Mouse (Mus musculus) kidney, adult 2 months (tissue): ENCODE data around the gene Atp13a1. TPM values are rescaled to one million over a fixed set of nuclear protein-coding genes. Genes with fewer than 3 reads are reported as not detected.
A peak's percentile ranks its signal among the peaks of the same experiment; 100 is the strongest.

ENCODE experiments used
- DNase-seq: peaks from one replicate; pipeline ENCODE4 v3.0.0; 2021
- H3K27ac ChIP-seq: fragments of 200-500 bp; 2 replicates; pipeline ENCODE4 v1.5.1; 2012; ENCODE audit warnings: low read depth, low read length, control low read depth, inconsistent platforms; ENCODE audit not compliant: insufficient read depth
- H3K27me3 ChIP-seq: fragments of 200-500 bp; replicated peaks from 2 replicates; pipeline ENCODE4 v1.6.1; 2012; ENCODE audit warnings: mild to moderate bottlenecking, moderate library complexity, low read length, inconsistent platforms; ENCODE audit not compliant: control insufficient read depth, insufficient read depth
- H3K36me3 ChIP-seq: fragments of 200-500 bp; 2 replicates; pipeline ENCODE4 v1.6.1; 2012; ENCODE audit warnings: mild to moderate bottlenecking, moderate library complexity, low read length, inconsistent platforms; ENCODE audit not compliant: control insufficient read depth, insufficient read depth
- H3K4me1 ChIP-seq: fragments of 200-500 bp; 2 replicates; pipeline ENCODE4 v1.6.1; 2011; ENCODE audit warnings: low read length; ENCODE audit not compliant: control insufficient read depth, insufficient read depth
- H3K4me3 ChIP-seq: fragments of 200-500 bp; 2 replicates; pipeline ENCODE4 v1.5.1; 2011; ENCODE audit warnings: mild to moderate bottlenecking, low read depth, low read length, control low read depth; ENCODE audit not compliant: insufficient read depth
- CTCF ChIP-seq: fragments of 200-500 bp; conservative IDR thresholded peaks from 2 replicates; pipeline ENCODE4 v1.5.1; 2011; ENCODE audit warnings: low read depth, mild to moderate bottlenecking, control low read depth, low read length, moderate library complexity, mixed read lengths; ENCODE audit not compliant: insufficient read depth, insufficient read length
- POLR2A ChIP-seq: fragments of 200-500 bp; IDR thresholded peaks from one replicate; pipeline ENCODE4 v1.6.1; 2011; ENCODE audit warnings: low read depth, low read length, control low read depth
- WGBS: fragments of 180-500 bp; shearing (Covaris S2); methylation state at CpG from one replicate; pipeline ENCODE4 v1.1.7; 2018; 5-methylcytosine and 5-hydroxymethylcytosine counted together
- polyA plus RNA-seq: library from polyadenylated mRNA; depleted of rRNA; stranded (reverse); fragments of >200 nt; gene quantifications from 2 replicates; pipeline ENCODE4 v1.2.3, GENCODE M21; 2012

Gene Atp13a1
- polyA plus RNA-seq, 1 experiment = 59.9 TPM

- 2% methylated on average over 16 of the region's 22 CpGs for WGBS
- H3K4me1 ChIP-seq = peaks cover 9% of the 10 kb centered on the region; the same call in 1 of the 2 replicates
- peak overlapping the region; percentile 13; the same call in 1 of the 2 replicates for H3K27ac ChIP-seq
- peak overlapping the region; percentile 44; the same call in 1 of the 2 replicates for H3K4me3 ChIP-seq
- no peaks in the 10 kb centered on the region for H3K27me3 ChIP-seq
- no peaks in the 10 kb centered on the region for H3K36me3 ChIP-seq
- DNase-seq = peak; percentile 49
- no peak for TF ChIP-seq POLR2A
- TF ChIP-seq CTCF = no peak
These were observed 31.0 kb downstream of the Atp13a1 start for GRCm38 (mm10) chr8:69821971-69822385.

DNA sequence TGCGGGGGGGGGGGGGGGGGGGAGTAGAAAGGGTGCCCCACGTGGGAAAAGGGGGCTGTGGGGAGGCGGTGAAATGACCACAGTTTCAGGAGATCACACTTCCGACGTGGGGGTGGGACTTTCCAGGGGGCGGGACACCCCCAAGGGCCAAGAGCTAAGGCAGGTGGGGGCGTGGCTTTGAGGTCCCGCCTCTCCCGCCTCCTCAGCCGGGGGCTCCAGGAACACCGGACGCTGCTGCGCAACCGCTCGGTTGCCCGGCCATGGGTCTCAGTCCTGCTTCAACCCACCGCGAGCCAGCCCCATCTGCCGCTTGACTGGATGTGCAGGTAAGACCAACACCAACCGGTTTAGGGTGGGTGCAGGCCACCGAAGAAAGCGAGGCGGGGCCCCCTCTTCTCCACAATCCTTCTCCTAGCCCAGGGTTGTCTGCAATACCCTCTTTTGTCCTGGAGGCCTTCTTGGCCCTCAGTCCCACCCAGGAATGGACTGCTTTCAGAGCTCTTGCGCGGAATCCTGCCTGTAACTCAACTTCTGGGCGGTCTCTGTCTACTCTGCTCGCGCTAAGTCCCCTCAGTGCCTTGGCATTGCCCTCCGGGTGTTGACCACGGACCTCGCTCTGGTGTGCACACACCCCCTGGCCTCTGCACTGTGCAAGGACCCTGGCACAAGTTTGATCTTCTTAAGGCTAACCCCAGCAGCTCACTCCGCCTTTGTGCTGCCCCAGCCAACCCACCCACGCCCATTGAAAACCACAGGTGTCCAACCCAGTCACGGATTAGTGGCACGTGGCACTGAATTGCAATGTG, 31.6 kb downstream of the Atp13a1 start, which contains the start of gene Lpar2:
Gene Lpar2, plus strand, starts transcription at position 44 of the 806 bp plus-strand sequence.
- 4% methylated on average over 33 of the region's 35 CpGs for WGBS
- DNase-seq = peak; percentile 82
- Histone ChIP-seq H3K27ac (peak within 1 kb of the TSS; percentile 29), H3K36me3 (no peaks in the 10 kb centered on the region), H3K27me3 (no peaks in the 10 kb centered on the region), H3K4me3 (peak within 1 kb of the TSS; percentile 76), H3K4me1 (peaks cover 9% of the 10 kb centered on the region; the same call in 1 of the 2 replicates)
- TF ChIP-seq POLR2A (peak; percentile 3), CTCF (no peak)

GRCm38 (mm10) chr8:69826371-69826770, 35.4 kb downstream of the Atp13a1 start:
- 68% methylated on average over 12 of the region's 12 CpGs for WGBS

GRCm38 (mm10) chr8:69832298-69832853, 41.4 kb downstream of the Atp13a1 start, which contains the start of gene Pbx4:
Gene Pbx4, plus strand, starts transcription at chr8:69832491.
- no peak within 1 kb of the TSS for H3K27ac ChIP-seq
- H3K4me3 ChIP-seq = peak within 1 kb of the TSS; percentile 47
- under 1% methylated on average over 38 of the region's 38 CpGs for WGBS
- TF ChIP-seq CTCF (no peak), POLR2A (no peak)
- H3K27me3 ChIP-seq = no peaks in the 10 kb centered on the region
- DNase-seq = peak; percentile 85
- no peaks in the 10 kb centered on the region for H3K36me3 ChIP-seq
- peaks cover 8% of the 10 kb centered on the region; the same call in 1 of the 2 replicates for H3K4me1 ChIP-seq

More at GRCm38 (mm10) chr8:69826371-69826770, 35.4 kb downstream of the Atp13a1 start:
- H3K4me1 ChIP-seq = peaks cover 9% of the 10 kb centered on the region; the same call in 1 of the 2 replicates
- no peak overlapping the region for H3K27ac ChIP-seq
- H3K27me3 ChIP-seq = no peaks in the 10 kb centered on the region
- H3K36me3 ChIP-seq = no peaks in the 10 kb centered on the region
- H3K4me3 ChIP-seq = no peak overlapping the region
- TF ChIP-seq POLR2A (no peak), CTCF (no peak)
- DNase-seq = peak; percentile 75

DNA sequence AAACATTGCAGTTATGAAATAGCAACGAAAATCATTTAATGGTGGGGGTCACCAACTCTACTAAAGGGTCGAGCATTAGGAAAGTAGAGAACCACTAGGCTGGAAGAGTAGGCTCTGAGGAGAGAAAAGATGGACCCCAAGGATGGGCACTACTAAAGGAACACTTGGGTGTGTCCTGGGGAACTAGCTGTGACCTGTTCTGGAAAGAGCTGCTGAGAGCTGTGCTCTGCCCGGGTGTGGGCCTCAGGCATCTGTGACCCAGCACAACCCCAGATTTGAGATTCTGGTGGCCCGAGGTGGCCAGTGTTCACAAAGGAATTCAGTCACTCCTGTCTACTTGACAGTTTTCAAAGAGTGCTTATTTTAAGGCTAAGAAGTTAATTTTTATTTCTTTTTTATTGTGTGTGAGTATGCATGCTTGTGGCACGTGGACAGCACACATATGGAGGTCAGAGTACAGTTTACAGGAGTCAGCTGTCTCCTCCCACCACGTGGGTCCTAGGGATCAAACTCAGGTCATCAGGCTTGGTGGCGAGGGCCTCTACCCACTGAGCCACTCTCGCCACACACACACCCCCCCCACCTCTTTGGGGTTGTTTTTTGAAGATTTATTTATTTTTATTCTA, 46.2 kb downstream of the Atp13a1 start:
- Histone ChIP-seq H3K27ac (no peak overlapping the region), H3K27me3 (no peaks in the 10 kb centered on the region), H3K4me1 (peaks cover 5% of the 10 kb centered on the region; the same call in 1 of the 2 replicates), H3K4me3 (no peak overlapping the region), H3K36me3 (no peaks in the 10 kb centered on the region)
- 55% methylated on average over 8 of the region's 8 CpGs for WGBS
- peak; percentile 70 for DNase-seq
- TF ChIP-seq POLR2A (no peak), CTCF (no peak)

GRCm38 (mm10) chr8:69847167-69848065, 56.5 kb downstream of the Atp13a1 start:
- 84% methylated on average over 3 of the region's 3 CpGs for WGBS
- H3K4me1 ChIP-seq = no peaks in the 10 kb centered on the region
- no peaks in the 10 kb centered on the region for H3K36me3 ChIP-seq
- no peak overlapping the region for H3K27ac ChIP-seq
- no peaks in the 10 kb centered on the region for H3K27me3 ChIP-seq
- H3K4me3 ChIP-seq = no peak overlapping the region
- DNase-seq = no peak
- TF ChIP-seq CTCF = no peak
- no peak for TF ChIP-seq POLR2A
